Mouse (Mus musculus): ENCODE measurements around the gene Olfm2. TPM values are rescaled to one million over a fixed set of nuclear protein-coding genes. Genes with fewer than 3 reads are reported as not detected.

Gene Olfm2
- total RNA-seq, 2 experiments from 2014 or later: 205 to 210 TPM

DNA sequence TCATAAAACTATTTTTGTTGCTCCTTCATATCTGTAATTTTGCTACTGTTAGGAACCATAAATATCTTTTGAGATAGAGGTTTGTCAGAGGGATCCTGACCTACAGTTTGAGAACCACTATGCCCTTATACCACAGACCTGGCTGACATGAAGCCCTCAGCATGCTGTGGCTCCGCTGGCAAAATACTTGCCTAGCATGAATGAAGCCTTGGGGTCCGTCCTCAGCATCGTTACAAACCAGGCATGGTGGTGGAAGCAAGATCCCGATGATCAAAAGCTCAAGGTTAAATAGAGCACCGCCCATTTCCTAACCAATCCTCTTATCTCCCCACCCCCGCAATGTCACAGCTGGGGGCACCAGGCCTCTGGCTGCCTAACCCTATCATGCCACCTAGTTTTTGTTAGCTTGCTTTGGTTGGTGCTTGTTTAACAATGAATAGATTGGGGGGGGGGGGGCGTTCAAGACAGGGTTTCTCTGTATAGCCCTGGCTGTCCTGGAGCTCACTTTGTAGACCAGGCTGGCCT, 79.6 kb downstream of the Olfm2 start:
- intact Hi-C loops (cut with DNase I): no loop called here
- no peak for DNase-seq (ENCODE audit: low spot score in 2 of 2)

DNA sequence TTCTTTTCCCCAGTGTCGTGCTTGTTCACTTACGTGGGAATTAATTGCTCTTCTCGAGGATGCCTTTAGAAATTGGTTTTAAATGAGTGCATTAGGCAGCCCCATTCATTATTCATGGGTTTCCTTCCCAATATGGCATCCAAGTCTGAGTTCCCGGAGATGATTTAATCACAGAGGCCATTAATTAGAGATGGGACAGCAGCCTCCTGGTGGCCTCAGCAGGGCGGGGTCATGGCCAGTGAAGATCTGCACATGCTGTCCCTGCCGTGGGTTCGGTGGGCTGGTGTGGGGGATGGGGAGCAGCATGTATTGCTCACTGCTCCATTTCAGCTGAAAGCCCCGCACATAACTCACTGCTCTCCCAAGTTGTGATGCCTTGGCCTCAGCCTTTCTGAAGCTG, 80.2 kb downstream of the Olfm2 start:
- intact Hi-C loops (cut with DNase I): no loop called here

GRCm38 (mm10) chr9:20664982-20665637, 81.0 kb downstream of the Olfm2 start:
- intact Hi-C loops (cut with DNase I): loop anchor here (5.0 kb wide), 2 partner anchors 77 to 167 kb away; no protein-coding TSS in a partner anchor
- DNase-seq (ENCODE audit: low spot score in 2 of 2): no peak

More for the DNA sequence above, 80.2 kb downstream of the Olfm2 start:
- DNase-seq (ENCODE audit: low spot score in 2 of 2): no peak

DNA sequence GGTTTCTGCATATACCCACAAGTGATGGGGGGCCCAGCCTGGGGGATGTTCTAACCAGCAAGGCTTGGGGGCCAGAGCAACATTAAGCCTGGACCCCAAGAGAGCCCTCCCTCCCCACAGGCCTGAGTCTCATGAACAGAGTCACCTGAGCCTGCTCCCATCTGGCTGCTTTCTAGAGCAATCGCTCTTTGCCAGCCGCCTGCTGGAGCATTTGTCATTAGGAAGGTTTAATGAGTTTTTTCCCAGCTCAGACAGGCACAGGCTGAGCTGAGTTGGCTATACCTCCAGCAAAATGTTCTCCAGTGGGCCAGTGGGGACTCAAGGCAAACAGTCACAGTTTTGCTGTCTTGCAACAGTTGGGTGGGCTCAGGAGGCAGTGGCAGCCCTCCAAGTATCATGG, 81.8 kb downstream of the Olfm2 start:
- intact Hi-C loops (cut with DNase I): loop anchor here (5.0 kb wide), 2 partner anchors 78 to 168 kb away; no protein-coding TSS in a partner anchor
- DNase-seq (ENCODE audit: low spot score in 2 of 2): peak; percentile 36 to 66

DNA sequence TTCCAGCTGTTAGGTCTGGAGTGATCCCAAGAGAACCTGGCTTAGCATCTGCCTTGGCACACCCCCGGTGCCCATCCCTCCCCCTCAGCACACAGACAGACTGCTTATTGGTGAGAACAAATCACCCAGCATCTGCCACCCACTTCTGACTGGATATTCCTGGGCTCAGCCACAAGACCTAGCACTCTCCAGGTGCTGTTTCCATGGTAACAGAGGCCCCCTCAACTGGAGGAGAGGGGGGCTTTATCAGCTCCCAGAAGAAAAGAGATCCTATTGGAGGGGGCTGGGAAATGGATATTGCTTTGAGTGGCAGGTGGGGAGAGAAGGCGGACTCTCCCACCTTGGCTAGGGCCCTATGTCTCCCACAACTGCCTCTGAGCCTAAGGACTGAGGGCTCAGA, 82.2 kb downstream of the Olfm2 start:
- intact Hi-C loops (cut with DNase I): loop anchor here (1.0 to 5.0 kb wide), 3 partner anchors 63 to 168 kb away; no protein-coding TSS in a partner anchor
- DNase-seq (ENCODE audit: low spot score in 2 of 2): peak; percentile 73 to 92

DNA sequence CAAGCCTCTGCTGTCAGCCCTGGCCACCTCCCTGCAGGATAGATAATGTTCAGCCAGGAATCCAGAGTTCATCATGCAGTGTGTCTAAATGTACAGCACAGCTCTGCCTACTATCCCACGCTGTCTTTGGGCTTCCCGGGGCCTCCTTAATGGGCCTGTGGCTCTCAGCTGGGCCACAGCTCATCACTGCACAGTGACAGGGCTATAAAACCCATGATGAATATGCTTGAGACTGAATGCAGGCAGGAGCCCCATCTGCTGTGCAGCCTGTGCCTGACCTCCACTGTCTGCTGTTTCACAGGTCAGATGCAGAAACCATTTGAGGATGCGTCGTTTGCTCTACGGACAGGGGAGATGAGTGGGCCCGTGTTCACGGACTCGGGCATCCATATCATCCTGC, 83.3 kb downstream of the Olfm2 start:
- DNase-seq (ENCODE audit: low spot score in 2 of 2): no peak
- intact Hi-C loops (cut with DNase I): loop anchor here (1.0 to 5.0 kb wide), 3 partner anchors 64 to 169 kb away; no protein-coding TSS in a partner anchor

- intact Hi-C loops (cut with DNase I): loop anchor here (5.0 kb wide), 2 partner anchors 80 to 170 kb away; no protein-coding TSS in a partner anchor
- peak; percentile 86 to 88 for DNase-seq (ENCODE audit: low spot score in 2 of 2)
Observed at GRCm38 (mm10) chr9:20662325-20662724, 83.8 kb downstream of the Olfm2 start.

GRCm38 (mm10) chr9:20657546-20657945, 88.6 kb downstream of the Olfm2 start:
- DNase-seq (ENCODE audit: low spot score in 2 of 2): no peak
- intact Hi-C loops (cut with DNase I): no loop called here

DNA sequence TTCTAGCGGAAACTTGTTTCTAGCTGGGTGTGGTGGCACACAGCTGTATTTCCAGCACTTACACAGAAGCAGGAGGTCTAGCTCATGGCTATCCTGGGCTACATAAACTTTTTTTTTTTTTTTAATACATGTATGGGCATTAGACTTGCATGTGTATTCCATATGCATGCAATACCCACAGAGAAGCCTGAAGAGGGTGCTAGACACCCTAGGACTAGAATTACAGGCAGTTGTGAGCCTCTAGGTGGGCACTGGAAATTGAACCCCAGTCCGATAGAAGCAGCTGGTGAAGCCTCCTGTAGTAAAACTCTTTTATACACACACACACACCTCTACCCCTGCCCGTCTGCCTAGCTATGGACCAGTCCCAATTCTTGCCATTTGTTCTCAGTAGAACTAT, 92.3 kb downstream of the Olfm2 start:
- intact Hi-C loops (cut with DNase I): no loop called here
- DNase-seq (ENCODE audit: low spot score in 2 of 2): no peak

GRCm38 (mm10) chr9:20652260-20652658, 93.9 kb downstream of the Olfm2 start:
- intact Hi-C loops (cut with DNase I): no loop called here

DNA sequence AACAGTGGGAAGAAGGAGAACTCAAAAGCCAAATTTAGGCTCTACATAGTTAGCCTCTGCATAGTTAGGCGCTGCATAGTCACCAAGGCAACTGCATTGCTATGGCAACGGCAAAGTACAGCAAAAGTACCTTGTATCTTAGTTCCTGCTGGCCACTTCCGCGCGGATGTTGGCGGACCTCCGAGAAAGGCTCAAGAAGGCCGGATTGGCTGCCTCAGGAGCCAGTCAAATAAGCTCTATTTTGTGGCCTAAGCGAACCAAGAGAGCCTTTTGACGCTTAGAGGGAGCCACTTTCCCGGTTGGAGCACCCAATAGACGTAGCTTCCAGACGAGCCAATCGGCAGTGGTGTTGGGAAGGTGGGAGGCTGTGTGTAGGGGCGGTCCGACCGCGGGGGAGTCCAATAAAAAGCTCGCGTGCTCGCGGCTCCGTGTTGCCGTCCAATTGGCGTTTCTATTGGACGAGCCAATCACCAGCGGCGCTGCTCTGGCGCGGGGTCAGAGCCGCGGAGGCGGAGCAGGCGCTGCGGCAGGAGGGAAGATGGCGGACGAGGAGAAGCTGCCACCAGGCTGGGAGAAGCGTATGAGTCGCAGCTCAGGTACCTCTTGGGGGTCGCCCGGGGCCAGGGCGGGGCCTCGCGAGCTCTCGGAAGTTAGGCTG, 94.4 kb downstream of the Olfm2 start, which contains the start of gene Pin1:
TSS of gene Pin1 (plus strand) at position 494 of the 658 bp plus-strand sequence.
- DNase-seq (ENCODE audit: low spot score in 2 of 2): peak; percentile 100
- intact Hi-C loops (cut with DNase I): no loop called here

More at GRCm38 (mm10) chr9:20652260-20652658, 93.9 kb downstream of the Olfm2 start:
- DNase-seq (ENCODE audit: low spot score in 2 of 2): no peak

- intact Hi-C loops (cut with DNase I): loop anchor here (2.0 to 10.0 kb wide), 2 partner anchors 38 to 180 kb away; partner anchors contain the start of gene Zfp26
- DNase-seq (ENCODE audit: low spot score in 2 of 2): no peak
Observed at GRCm38 (mm10) chr9:20645121-20645520, 101.0 kb downstream of the Olfm2 start.

DNA sequence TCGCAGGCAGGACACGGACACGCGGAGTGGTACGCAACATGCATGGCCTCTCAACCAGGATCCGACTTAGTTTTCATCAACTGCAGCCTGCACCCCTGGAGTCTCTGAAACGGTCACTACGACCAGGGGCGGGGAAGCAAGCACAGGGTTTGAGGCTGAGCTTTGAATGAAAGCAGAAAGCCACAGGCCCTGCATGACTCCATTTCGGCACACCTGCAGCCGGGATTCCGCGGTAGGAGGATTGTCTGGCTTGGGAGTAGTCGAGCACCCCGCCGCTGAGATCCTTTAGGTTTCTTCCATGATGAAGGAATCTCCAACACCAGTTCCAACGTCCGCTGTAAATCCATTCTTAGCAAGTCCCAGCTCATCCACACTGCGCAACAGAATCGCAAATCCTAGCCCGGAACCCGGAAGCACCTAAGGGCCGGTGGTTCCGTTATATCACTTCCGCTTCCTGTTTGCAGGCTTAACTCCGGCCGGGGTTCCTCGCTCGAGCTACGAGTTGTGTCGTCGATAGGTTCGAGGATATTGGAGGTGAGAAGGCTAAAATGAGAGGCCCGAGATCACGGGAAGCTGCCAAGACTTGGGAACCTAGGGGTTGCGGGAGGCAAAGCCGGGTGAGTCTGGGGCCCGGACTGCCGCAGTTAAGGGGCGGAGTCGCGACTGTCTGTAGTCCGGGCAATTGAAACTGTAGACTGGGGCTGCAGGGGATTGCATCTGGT, 101.6 kb downstream of the Olfm2 start, which contains the start of gene Fbxl12:
TSS of gene Fbxl12 (minus strand) at position 408 of the 722 bp plus-strand sequence.
- DNase-seq (ENCODE audit: low spot score in 2 of 2): peak; percentile 67 to 73
- intact Hi-C loops (cut with DNase I): loop anchor here (2.0 to 10.0 kb wide), 2 partner anchors 38 to 180 kb away; partner anchors contain the start of gene Zfp26

DNA sequence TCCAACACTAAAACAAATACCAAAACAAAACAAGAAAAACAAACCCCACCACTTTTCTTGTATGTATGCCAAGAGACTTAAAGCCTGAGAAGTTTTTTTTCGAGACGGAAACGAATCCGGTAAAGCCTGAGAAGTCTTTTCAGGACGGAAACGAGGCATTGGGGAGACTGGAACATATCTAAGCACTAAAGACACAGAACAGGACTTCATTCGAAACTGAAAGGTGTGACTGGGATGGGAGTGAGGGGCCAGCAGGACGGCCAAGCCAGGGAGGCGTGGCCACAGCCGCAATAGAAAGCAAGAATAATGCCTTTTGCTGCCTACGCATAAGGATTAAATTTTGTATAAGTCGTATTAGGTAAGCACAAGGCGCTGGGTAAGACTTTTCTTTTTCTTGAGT, 102.4 kb downstream of the Olfm2 start:
- no peak for DNase-seq (ENCODE audit: low spot score in 2 of 2)
- intact Hi-C loops (cut with DNase I): loop anchor here (2.0 to 10.0 kb wide), 2 partner anchors 37 to 179 kb away; partner anchors contain the start of gene Zfp26

DNA sequence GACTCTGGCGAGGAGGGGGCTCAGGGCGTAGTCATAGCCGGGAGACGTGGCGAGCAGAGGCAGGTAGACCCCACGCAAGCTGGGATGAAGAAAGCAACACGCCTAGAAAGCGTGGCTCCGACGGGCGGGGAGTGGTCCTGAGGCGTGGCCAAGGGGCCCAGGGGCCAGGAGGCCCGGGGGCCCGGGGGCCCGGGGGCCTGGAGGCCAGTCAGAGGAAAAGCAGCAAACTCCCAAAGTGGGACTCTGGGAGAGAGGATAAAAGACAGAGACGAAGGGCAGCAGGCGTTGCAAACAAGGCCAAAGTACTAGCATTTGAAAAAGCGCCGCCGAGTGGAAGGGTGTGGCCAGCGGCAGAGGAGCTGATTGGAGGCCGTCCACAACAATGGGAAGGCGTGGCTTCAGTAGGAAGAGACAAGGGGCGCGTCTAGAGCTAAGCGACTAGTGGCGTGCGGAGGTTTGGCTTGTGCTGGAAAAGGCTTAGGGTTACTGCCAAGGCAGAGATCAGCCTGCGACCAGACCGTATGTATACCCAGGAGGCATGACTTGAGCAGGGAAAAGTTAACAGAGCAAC, 103.2 kb downstream of the Olfm2 start:
- peak; percentile 69 to 75 for DNase-seq (ENCODE audit: low spot score in 2 of 2)
- intact Hi-C loops (cut with DNase I): loop anchor here (10.0 kb wide), 1 partner anchor 178 kb away; the partner anchor contains the start of gene Zfp26

DNA sequence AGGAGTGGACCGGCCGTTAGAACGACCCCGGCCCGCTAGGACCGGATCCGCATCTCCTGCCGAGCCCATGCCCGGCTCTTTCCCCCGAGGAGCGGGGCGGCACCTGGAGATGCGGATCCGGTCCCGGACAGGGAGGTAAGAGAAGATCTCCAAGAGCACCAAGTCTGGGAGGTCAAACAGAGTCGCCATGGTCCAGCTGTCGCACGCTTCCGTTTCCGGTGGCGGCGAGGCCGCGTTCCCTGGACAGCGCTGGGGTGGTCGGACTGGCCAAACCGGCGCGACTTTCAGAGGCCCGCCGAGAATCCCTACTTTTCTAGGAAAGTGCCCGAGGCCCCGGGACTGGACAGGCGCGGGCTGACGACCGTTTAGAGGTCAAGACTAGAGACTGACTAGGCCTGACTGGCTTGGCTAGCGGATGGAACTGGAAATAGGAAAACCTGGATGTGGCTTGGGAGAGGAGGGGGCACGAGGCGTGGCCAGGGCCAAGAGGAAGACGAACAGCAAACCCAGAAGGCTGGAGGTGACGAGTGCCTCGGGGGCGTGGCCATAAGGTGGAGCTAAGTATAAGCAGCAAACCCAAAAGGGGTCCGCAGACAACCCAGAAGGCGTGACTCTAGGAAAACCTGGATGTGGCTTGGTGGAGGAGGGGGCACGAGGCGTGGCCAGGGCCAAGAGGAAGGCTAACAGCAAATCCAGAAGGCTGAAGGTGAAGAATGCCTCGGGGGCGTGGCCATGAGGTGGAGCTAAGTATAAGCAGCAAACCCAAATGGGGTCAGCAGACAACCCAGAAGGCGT, 103.9 kb downstream of the Olfm2 start, which contains the start of gene Ubl5:
TSS of gene Ubl5 (plus strand) at position 778 of the 795 bp plus-strand sequence.
- intact Hi-C loops (cut with DNase I): loop anchor here (10.0 kb wide), 1 partner anchor 177 kb away; the partner anchor contains the start of gene Zfp26
- DNase-seq (ENCODE audit: low spot score in 2 of 2): peak; percentile 56 to 73

DNA sequence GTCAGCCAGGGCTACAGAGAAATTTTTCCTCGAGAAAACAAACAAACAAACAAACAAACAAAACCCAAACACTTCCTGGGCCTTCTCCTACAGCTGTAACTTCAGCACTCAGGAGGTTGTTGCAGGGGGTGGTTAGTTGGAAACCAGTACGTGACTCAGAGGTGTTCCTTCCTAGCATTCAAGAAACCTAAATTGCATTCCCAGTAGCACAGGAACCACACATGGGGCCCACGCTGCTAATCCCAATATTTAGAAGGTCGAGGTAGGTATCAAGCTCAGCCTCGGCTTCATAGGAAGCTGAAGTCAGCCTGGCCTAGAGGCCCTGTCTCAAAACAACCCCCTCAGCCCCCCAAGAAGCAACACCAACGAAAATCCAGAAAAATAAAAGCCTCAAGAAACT, 104.6 kb downstream of the Olfm2 start:
- intact Hi-C loops (cut with DNase I): loop anchor here (10.0 kb wide), 1 partner anchor 177 kb away; the partner anchor contains the start of gene Zfp26
- no peak for DNase-seq (ENCODE audit: low spot score in 2 of 2)

DNA sequence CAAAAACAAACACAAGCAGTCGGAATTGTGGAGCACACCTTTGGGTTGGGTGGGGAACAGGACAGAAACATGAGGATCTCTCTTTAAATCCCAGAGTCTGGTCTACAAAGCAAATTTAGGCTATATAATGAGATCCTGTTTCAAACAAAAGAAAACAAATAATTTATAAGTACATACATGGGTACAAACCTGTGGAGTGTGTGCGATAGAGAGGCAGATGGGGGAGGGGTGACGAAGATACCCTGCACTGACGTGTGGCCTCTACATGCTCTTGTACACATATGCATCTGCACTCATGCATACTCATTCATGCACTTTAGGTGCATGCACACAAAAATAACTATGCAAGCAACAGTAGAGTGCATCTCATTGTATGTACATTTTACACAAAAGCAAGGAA, 106.7 kb downstream of the Olfm2 start:
- intact Hi-C loops (cut with DNase I): no loop called here
- no peak for DNase-seq (ENCODE audit: low spot score in 2 of 2)

Data from left cerebral cortex, postnatal 14 days (tissue).